Mouse (Mus musculus) brown adipose tissue, adult 24 weeks (tissue): ENCODE results near the gene Padi6. TPM values are rescaled to one million over a fixed set of nuclear protein-coding genes. Genes with fewer than 3 reads are reported as not detected.
A peak's percentile ranks its signal among the peaks of the same experiment; 100 is the strongest.

Source experiments
- H3K27ac ChIP-seq: fragments of 200-500 bp; replicated peaks from 2 replicates; pipeline ENCODE4 v1.5.1; 2012; ENCODE audit warnings: low read depth, mild to moderate bottlenecking, low read length
- H3K4me1 ChIP-seq: fragments of 200-500 bp; 2 replicates; pipeline ENCODE4 v1.6.1; 2012; ENCODE audit warnings: low read length, mixed read lengths; ENCODE audit not compliant: control insufficient read depth, insufficient read depth, insufficient read length
- H3K4me3 ChIP-seq: fragments of 200-500 bp; 2 replicates; pipeline ENCODE4 v1.5.1; 2012; ENCODE audit warnings: low read depth, mild to moderate bottlenecking, low read length, moderate library complexity; ENCODE audit not compliant: insufficient read depth
- polyA plus RNA-seq: library from polyadenylated mRNA; stranded (reverse); fragments of >200 nt; gene quantifications from 2 replicates; pipeline ENCODE4 v1.2.4, GENCODE M21; 2012; ENCODE audit not compliant: missing spikeins, insufficient read depth, insufficient read length

Padi6 gene
- polyA plus RNA-seq, 1 experiment = not detected

DNA sequence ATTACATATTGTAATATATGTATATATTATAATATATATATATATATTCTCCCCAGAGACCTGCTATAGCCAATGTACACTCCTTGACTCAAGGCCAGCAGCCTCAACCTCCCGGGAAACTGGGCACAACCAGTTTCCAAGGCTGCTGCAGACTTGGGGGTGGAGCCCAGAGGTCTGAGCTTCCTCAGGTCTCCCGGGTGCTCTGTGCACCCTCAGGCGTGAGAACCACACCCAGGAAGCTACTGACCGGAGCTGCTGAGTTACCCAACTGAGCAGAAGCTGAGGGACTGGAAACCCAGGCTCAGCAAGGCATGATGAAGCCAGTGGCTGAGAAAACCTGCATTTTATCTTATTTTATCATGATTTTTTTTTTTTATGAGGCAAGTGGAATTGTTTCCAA, 28.6 kb upstream of the Padi6 start:
- Histone ChIP-seq H3K27ac (no peak overlapping the region), H3K4me3 (no peak overlapping the region), H3K4me1 (no peaks in the 10 kb centered on the region; the same call in 1 of the 2 replicates)

- no peak overlapping the region for H3K27ac ChIP-seq
- H3K4me3 ChIP-seq = peak overlapping the region; percentile 45
- no peaks in the 10 kb centered on the region; the same call in 1 of the 2 replicates for H3K4me1 ChIP-seq
These were observed 28.0 kb upstream of the Padi6 start for GRCm38 (mm10) chr4:140770433-140770832.

DNA sequence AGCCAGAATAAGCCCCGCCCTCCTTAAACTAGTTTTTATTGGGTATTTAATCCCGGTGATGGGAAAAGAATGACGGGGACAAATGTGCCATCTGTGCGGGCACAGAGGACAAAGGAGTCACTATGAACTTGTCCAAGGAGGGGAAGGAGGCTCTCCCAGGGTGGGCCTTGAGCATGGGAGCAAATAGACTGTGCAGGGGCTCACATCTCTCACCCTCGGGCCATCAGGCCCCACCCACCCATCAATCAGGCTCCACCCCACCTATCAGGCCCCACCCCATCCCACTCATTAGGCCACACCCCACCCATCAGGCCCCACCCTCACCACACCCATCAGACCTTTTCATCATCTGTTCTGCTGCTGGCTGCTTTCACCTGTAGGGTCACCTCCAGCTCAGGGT, 26.5 kb upstream of the Padi6 start:
- Histone ChIP-seq H3K4me1 (no peaks in the 10 kb centered on the region; the same call in 1 of the 2 replicates), H3K27ac (no peak overlapping the region), H3K4me3 (no peak overlapping the region)

DNA sequence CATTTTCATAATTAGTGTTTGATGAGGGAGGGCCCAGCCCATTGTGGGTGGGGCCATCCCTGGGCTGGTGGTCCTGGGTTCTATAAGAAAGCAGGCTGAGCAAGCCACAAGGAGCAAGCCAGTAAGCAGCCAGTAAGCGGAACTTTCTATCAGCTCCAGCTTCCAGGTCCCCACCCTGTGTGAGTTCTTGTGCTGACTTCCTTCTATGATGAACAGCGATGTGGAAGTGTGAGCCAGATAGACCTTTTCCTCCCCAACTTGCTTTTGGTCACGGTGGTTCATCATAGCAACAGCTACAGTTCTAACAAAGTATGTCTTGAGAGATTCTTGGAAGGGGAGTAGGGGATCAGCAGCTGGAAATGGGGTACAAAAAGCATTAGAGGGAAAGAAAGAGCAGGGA, 23.5 kb upstream of the Padi6 start:
- no peak overlapping the region for H3K27ac ChIP-seq
- no peak overlapping the region for H3K4me3 ChIP-seq
- H3K4me1 ChIP-seq = no peaks in the 10 kb centered on the region

DNA sequence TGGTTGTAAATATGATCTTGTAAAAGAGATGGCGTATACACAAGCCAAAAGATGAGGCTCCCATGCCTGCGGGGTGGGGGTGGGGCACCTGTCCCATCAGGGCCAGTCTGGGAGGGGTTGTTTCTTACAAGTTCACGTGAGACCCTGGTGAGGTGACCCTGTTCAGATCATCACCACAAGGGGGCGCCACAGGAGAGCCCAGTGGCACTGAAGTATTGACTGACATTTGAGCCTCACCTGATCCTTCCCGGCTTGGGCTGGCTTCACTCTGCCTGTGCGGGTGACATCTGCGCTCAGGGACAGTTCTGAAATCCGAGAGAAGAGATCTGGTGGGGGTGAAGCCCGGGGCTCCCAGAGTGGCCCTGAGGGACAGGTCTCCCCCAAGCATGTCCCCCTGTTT, 20.7 kb upstream of the Padi6 start:
- H3K4me3 ChIP-seq = no peak overlapping the region
- no peak overlapping the region for H3K27ac ChIP-seq
- H3K4me1 ChIP-seq = no peaks in the 10 kb centered on the region

- no peaks in the 10 kb centered on the region for H3K4me1 ChIP-seq
- no peak overlapping the region for H3K4me3 ChIP-seq
- H3K27ac ChIP-seq = no peak overlapping the region
These were observed 19.2 kb upstream of the Padi6 start for GRCm38 (mm10) chr4:140761601-140762000.

DNA sequence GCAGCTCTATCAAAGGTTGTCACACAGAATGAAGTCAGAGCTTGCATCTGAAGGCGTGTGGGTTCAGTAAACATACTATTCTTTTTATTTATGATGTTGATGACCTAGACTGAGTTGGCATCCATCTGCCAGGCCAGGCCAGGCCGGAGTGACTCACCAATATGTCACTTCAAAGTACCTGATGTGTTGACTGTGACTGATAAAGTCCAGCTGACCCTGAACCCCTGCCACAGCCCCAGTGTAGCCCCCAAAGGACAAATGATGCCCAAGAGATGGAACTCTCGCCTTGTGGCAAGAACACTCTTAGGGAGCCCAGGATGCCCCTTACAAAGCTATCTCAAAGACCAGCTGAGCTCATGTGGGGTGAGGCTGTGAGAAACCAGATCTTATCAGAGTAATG, 13.4 kb upstream of the Padi6 start:
- Histone ChIP-seq H3K27ac (no peak overlapping the region), H3K4me1 (no peaks in the 10 kb centered on the region), H3K4me3 (no peak overlapping the region)

- Histone ChIP-seq H3K4me1 (no peaks in the 10 kb centered on the region), H3K4me3 (no peak overlapping the region), H3K27ac (no peak overlapping the region)
These were observed 10.9 kb upstream of the Padi6 start for GRCm38 (mm10) chr4:140753366-140753765.

DNA sequence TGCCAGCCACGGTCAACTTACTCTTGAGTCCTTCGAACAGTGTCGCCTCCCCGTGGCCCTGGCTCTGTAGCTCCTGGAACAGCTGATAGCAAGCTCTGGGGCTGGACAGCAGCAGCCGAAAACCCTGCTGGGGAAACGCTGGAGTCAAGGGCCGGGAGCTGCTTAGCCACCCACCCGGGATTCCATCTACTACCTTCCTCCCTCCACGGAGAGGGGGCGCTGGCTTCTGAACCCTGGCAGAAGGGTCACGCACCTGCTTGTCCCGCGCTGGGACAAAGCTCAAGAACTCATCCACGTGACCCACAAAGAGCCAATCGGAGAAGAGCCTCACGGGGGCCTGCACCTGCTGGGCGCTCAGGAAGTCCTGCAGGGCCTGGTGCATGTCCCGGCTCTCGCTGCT, 7.9 kb upstream of the Padi6 start:
- no peak overlapping the region for H3K27ac ChIP-seq
- H3K4me1 ChIP-seq = no peaks in the 10 kb centered on the region
- H3K4me3 ChIP-seq = no peak overlapping the region; the same call in 1 of the 2 replicates

- no peak overlapping the region for H3K27ac ChIP-seq
- no peak overlapping the region; the same call in 1 of the 2 replicates for H3K4me3 ChIP-seq
- H3K4me1 ChIP-seq = no peaks in the 10 kb centered on the region
These were observed 5.5 kb upstream of the Padi6 start for GRCm38 (mm10) chr4:140747978-140748377.

GRCm38 (mm10) chr4:140744654-140745053, 2.2 kb upstream of the Padi6 start:
- Histone ChIP-seq H3K4me1 (no peaks in the 10 kb centered on the region), H3K4me3 (no peak overlapping the region), H3K27ac (no peak overlapping the region)

GRCm38 (mm10) chr4:140743086-140743485, 643 bp upstream of the Padi6 start:
- H3K4me3 ChIP-seq = no peak overlapping the region
- no peak overlapping the region for H3K27ac ChIP-seq
- H3K4me1 ChIP-seq = no peaks in the 10 kb centered on the region

- Histone ChIP-seq H3K4me1 (no peaks in the 10 kb centered on the region), H3K4me3 (no peak overlapping the region), H3K27ac (no peak overlapping the region)
These were observed 1.0 kb downstream of the Padi6 start for GRCm38 (mm10) chr4:140741401-140741800.

DNA sequence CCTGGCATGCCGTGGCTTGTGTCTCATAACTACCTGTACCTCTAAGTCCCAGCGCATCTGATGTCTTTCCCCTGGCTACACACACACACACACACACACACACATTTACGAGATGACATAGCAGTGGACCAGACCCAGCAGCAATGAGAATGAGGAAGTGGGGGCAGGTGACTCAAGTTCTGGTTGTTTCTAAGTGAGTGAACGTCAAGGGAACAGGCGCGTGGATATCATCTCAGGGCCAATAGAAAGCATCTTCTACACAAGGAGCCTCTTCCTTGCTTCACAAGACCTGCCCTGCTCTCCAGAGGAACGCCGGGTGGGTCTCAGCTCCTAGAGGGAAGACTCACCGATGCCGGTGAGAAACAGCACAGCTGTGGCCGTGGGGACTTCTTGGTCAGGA, 1.8 kb downstream of the Padi6 start:
- Histone ChIP-seq H3K27ac (no peak overlapping the region), H3K4me3 (no peak overlapping the region), H3K4me1 (no peaks in the 10 kb centered on the region)

DNA sequence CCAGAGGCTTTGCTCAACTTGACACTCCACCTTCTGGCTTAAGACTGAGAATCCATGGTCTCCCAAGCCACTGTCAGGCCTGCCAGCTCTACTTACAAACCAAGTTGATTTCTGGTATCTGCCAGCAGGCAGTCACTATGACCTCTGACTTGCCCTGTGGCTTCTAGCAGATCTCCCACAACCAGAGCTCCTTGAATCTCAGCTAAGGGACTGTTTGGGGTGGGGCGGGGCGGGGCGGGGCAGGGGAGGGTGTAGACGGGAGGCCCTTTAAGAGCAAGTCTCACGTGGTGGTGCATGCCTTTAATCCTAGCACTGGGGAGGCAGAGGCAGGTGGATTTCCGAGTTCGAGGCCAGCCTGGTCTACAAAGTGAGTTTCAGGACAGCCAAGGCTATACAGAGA, 9.6 kb downstream of the Padi6 start:
- H3K27ac ChIP-seq = no peak overlapping the region
- H3K4me1 ChIP-seq = no peaks in the 10 kb centered on the region
- no peak overlapping the region for H3K4me3 ChIP-seq

DNA sequence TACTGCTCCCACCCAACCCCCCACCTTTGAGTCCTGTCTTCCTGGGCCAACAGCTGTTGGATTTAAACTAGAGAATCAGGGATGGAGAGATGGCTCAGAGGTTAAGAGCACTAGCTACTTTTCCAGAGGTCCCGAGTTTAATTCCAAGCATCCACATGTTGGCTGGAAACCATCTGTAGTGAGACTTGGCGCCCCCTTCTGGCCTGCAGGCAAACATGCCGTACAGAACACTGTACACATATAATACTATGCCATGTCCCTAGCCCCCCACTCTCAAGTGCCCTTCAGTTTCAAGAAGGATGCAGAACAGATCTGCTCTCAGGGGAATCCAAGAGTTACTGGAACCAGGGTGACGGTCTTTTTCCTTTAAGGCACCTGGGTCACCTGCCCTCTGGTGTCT, 10.8 kb downstream of the Padi6 start:
- no peak overlapping the region for H3K27ac ChIP-seq
- no peak overlapping the region for H3K4me3 ChIP-seq
- H3K4me1 ChIP-seq = no peaks in the 10 kb centered on the region

GRCm38 (mm10) chr4:140726907-140727306, 15.5 kb downstream of the Padi6 start:
- H3K4me1 ChIP-seq = no peaks in the 10 kb centered on the region
- H3K4me3 ChIP-seq = no peak overlapping the region
- no peak overlapping the region for H3K27ac ChIP-seq
